Mouse (Mus musculus): ENCODE results near the gene B4galnt3.

GRCm38 (mm10) chr6:120230441-120230840, 63.9 kb downstream of the B4galnt3 start:
- TF ChIP-seq CTCF (IDR thresholded peaks at IDR 0.05; ENCODE audit: insufficient read depth, low read depth, low read length): no peak
- TF ChIP-seq POLR2A (IDR thresholded peaks at IDR 0.05; ENCODE audit: insufficient read depth, low read depth, low read length): no peak

Measured in olfactory bulb, adult 2 months (tissue).